In the genomic region with DNA sequence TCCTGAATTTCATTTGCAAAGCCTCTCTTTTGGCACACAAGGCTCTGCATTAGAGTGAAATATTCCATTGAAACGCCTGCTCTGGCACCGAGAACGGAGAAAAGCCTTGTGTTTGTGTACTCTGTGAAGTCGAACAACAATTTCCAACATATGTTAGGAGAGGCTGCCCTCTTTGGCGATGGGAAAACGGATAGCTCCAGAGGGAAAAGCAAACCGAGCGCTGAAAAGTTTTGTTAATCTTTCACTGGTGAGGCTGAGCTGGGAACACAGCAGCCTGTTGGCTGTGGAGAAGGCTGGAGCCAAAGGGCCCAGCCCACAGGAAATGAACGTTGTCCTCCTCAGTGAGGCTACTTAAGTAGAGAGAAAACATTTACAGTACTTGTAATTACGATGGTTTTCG, we compare ENCODE assay signal across 8 mouse cellular contexts.
DNase-seq lines count a peak whose midpoint lies in the region; ATAC-seq lines count a peak whose summit lies in the region.

No protein-coding gene starts in this region.

- DNase-seq in brain, embryonic 18.5 days (ENCODE audit: low read depth, low spot score) = peak; percentile 32
- no peak for DNase-seq in liver, embryonic 13.5 days
- no peak for DNase-seq in thymus, postnatal 10 days (ENCODE audit: low spot score in 2 of 2)
- DNase-seq in adrenal gland, adult 2 months = no peak
- no peak for DNase-seq in spleen, postnatal 36 days (ENCODE audit: low spot score in 2 of 2)

- H3K9ac ChIP-seq in forebrain, embryonic 16.5 days (replicated peaks; ENCODE audit: low read depth, low read length) = no peak overlapping the region
- H3K9ac ChIP-seq in forebrain, embryonic 12.5 days = no peak overlapping the region
- H3K9ac ChIP-seq in intestine, embryonic 16.5 days (ENCODE audit: low read depth, low read length) = no peak overlapping the region
- no peak overlapping the region for H3K9ac ChIP-seq in liver, embryonic 13.5 days

- H3K36me3 ChIP-seq in forebrain, embryonic 16.5 days (ENCODE audit: control insufficient read depth, insufficient read depth) = no peaks in the 10 kb centered on the region
- H3K36me3 ChIP-seq in forebrain, embryonic 12.5 days (replicated peaks) = no peaks in the 10 kb centered on the region
- H3K36me3 ChIP-seq in intestine, embryonic 16.5 days (ENCODE audit: control insufficient read depth, insufficient read depth, low read length) = no peaks in the 10 kb centered on the region
- no peaks in the 10 kb centered on the region for H3K36me3 ChIP-seq in liver, embryonic 13.5 days

- no peak overlapping the region for H3K4me3 ChIP-seq in forebrain, embryonic 16.5 days (replicated peaks; ENCODE audit: low read length)
- H3K4me3 ChIP-seq in forebrain, embryonic 12.5 days (replicated peaks) = no peak overlapping the region
- peak overlapping the region; percentile 27 for H3K4me3 ChIP-seq in intestine, embryonic 16.5 days (ENCODE audit: low read length)
- H3K4me3 ChIP-seq in liver, embryonic 13.5 days (replicated peaks) = no peak overlapping the region

- no peak overlapping the region for H3K4me2 ChIP-seq in forebrain, embryonic 16.5 days (ENCODE audit: low read length)
- H3K4me2 ChIP-seq in forebrain, embryonic 12.5 days = no peak overlapping the region
- peak overlapping the region; percentile 55 for H3K4me2 ChIP-seq in intestine, embryonic 16.5 days (ENCODE audit: low read depth, low read length)
- H3K4me2 ChIP-seq in liver, embryonic 13.5 days = 0 out of 2 replicates have a peak overlapping the region, but pooled peaks have one; percentile 10

- WGBS in forebrain, embryonic 16.5 days = 41% methylated on average over 11 of the region's 11 CpGs
- WGBS in forebrain, embryonic 12.5 days = 64% methylated on average over 11 of the region's 11 CpGs
- WGBS in intestine, embryonic 16.5 days = 13% methylated on average over 11 of the region's 11 CpGs
- WGBS in liver, embryonic 13.5 days (ENCODE audit: insufficient replicate concordance) = 35% methylated on average over 11 of the region's 11 CpGs

- ATAC-seq in forebrain, embryonic 16.5 days = peak; percentile 61
- ATAC-seq in forebrain, embryonic 12.5 days (ENCODE audit: low FRiP score) = no peak
- ATAC-seq in intestine, embryonic 16.5 days = peak; percentile 83
- no peak for ATAC-seq in liver, embryonic 13.5 days (ENCODE audit: low read depth)

- no peaks in the 10 kb centered on the region for H3K9me3 ChIP-seq in forebrain, embryonic 16.5 days (ENCODE audit: control insufficient read depth, low read length)
- H3K9me3 ChIP-seq in forebrain, embryonic 12.5 days = no peaks in the 10 kb centered on the region
- H3K9me3 ChIP-seq in intestine, embryonic 16.5 days (ENCODE audit: control insufficient read depth, low read length) = no peaks in the 10 kb centered on the region
- H3K9me3 ChIP-seq in liver, embryonic 13.5 days (replicated peaks) = no peaks in the 10 kb centered on the region

- no peaks in the 10 kb centered on the region for H3K4me1 ChIP-seq in forebrain, embryonic 16.5 days (replicated peaks; ENCODE audit: control insufficient read depth, insufficient read depth, low read length)
- H3K4me1 ChIP-seq in forebrain, embryonic 12.5 days = peaks cover 7% of the 10 kb centered on the region
- H3K4me1 ChIP-seq in intestine, embryonic 16.5 days (ENCODE audit: control insufficient read depth, insufficient read depth, low read length) = 0 out of 2 replicates have a peak, but pooled peaks cover 3% of the 10 kb centered on the region
- no peaks in the 10 kb centered on the region for H3K4me1 ChIP-seq in liver, embryonic 13.5 days (replicated peaks)

- H3K27ac ChIP-seq in forebrain, embryonic 16.5 days (ENCODE audit: low read length) = no peak overlapping the region
- no peak overlapping the region for H3K27ac ChIP-seq in forebrain, embryonic 12.5 days
- H3K27ac ChIP-seq in intestine, embryonic 16.5 days (ENCODE audit: low read length) = no peak overlapping the region
- no peak overlapping the region for H3K27ac ChIP-seq in liver, embryonic 13.5 days

- no peaks in the 10 kb centered on the region for H3K27me3 ChIP-seq in forebrain, embryonic 16.5 days (replicated peaks; ENCODE audit: control insufficient read depth, insufficient read depth, low read length)
- peaks cover 6% of the 10 kb centered on the region; the same call in 1 of the 2 replicates for H3K27me3 ChIP-seq in forebrain, embryonic 12.5 days
- H3K27me3 ChIP-seq in intestine, embryonic 16.5 days (replicated peaks; ENCODE audit: control insufficient read depth, insufficient read depth, low read length) = no peaks in the 10 kb centered on the region
- H3K27me3 ChIP-seq in liver, embryonic 13.5 days = no peaks in the 10 kb centered on the region

Comparison
In these comparisons a context has a peak if more than half of its experiments do, and no peak if none do; other contexts are left out.
1. ATAC-seq: peak in forebrain, embryonic 16.5 days (single experiment) and intestine, embryonic 16.5 days (single experiment); none in forebrain, embryonic 12.5 days (single experiment) and liver, embryonic 13.5 days (single experiment).
2. H3K4me2 ChIP-seq: peak in intestine, embryonic 16.5 days (single experiment) and liver, embryonic 13.5 days (single experiment); none in forebrain, embryonic 16.5 days (single experiment) and forebrain, embryonic 12.5 days (single experiment).